Mouse (Mus musculus): ENCODE results near the gene Ier2. TPM values are rescaled to one million over a fixed set of nuclear protein-coding genes. Genes with fewer than 3 reads are reported as not detected.
A peak's percentile ranks its signal among the peaks of the same experiment; 100 is the strongest.

The Ier2 gene
- polyA plus RNA-seq, 1 experiment: 39.5 TPM

DNA sequence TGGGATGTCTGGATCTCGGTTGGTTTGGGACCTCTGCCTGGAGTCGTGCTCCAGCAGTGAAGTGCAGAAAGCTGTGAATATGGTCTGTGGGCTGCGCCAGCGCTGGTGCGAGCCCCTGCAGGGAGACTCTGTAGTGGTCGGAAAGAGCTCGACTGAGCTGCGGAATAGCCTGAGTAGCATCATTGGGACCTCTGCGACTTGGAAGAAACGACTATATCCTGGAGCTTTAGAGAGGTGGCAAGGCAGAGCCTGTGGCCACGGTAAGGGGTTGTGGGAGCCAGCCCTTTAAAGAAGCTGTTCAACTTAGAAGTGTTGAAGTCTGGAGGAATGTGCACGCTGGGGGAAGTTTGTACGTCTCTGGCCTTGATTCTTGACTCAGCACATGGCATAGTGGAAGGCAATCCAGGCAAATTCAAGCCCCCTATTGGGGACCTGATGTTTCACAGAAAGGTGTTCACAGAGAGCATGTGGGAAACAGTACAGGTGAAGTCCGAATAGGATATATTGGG, 2.8 kb upstream of the Ier2 start:
- WGBS: 2% methylated on average over 14 of the region's 14 CpGs

DNA sequence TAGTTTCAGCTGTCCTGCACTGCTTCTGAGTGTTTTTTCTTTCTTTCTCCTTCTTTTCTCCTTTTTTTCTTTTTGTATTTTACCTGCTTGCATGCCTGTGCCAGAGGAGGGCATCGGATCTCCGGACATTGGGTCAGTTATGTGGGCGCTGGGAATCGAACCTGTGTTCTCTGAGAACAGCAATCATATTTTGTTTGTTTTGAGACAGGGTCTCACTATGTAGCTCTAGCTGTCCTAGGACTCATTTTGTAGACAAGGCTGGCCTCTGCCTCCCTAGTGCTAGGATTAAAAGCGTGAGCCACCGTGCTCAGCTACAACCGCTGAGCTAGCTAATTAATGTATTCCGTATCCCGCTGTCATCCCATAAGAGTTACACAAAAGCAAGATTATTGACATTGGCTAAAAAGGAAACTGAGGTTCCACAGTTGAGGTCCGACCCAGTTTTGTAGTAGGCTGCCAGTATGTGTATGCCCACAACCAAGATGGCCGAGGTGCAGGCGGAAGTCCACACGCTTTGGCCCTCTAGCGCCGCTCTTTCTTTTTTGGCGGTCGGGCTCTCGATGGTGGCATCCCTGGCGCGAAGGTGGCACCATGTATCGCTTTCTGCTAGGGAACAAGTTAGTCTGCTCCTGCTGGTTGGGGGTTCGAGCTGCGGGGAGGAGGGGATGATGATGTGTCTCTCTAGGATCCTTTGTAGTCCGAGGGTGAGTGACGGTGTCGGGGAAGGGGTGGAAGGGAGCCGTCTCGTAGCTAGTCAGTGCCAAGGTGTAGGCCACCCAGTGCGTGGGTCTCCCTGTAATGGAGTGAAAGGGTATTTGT, 2.1 kb upstream of the Ier2 start:
- DNase-seq (ENCODE audit: low read depth, low spot score): peak; percentile 76
- WGBS: under 1% methylated on average over 29 of the region's 29 CpGs

More for the DNA sequence above, 2.8 kb upstream of the Ier2 start:
- no peak for DNase-seq (ENCODE audit: low read depth, low spot score)

GRCm38 (mm10) chr8:84663483-84664327, 1.1 kb upstream of the Ier2 start:
- DNase-seq (ENCODE audit: low read depth, low spot score): peak; percentile 90
- WGBS: 1% methylated on average over 43 of the region's 43 CpGs

- WGBS: under 1% methylated on average over 61 of the region's 61 CpGs
- no peak for DNase-seq (ENCODE audit: low read depth, low spot score)
These were observed 586 bp downstream of the Ier2 start for GRCm38 (mm10) chr8:84661961-84662571.

- WGBS: under 1% methylated on average over 24 of the region's 24 CpGs
- peak; percentile 92 for DNase-seq (ENCODE audit: low read depth, low spot score)
These were observed 1.2 kb downstream of the Ier2 start for GRCm38 (mm10) chr8:84661458-84661871.

GRCm38 (mm10) chr8:84660819-84661457, 1.7 kb downstream of the Ier2 start:
- WGBS: 4% methylated on average over 20 of the region's 20 CpGs
- DNase-seq (ENCODE audit: low read depth, low spot score): peak; percentile 78

- 5% methylated on average over 33 of the region's 33 CpGs for WGBS
- no peak for DNase-seq (ENCODE audit: low read depth, low spot score)
These were observed 2.5 kb downstream of the Ier2 start for GRCm38 (mm10) chr8:84659936-84660818.

GRCm38 (mm10) chr8:84658951-84659350, 3.7 kb downstream of the Ier2 start:
- DNase-seq (ENCODE audit: low read depth, low spot score): no peak
- 58% methylated on average over 1 of the region's 1 CpGs for WGBS

DNA sequence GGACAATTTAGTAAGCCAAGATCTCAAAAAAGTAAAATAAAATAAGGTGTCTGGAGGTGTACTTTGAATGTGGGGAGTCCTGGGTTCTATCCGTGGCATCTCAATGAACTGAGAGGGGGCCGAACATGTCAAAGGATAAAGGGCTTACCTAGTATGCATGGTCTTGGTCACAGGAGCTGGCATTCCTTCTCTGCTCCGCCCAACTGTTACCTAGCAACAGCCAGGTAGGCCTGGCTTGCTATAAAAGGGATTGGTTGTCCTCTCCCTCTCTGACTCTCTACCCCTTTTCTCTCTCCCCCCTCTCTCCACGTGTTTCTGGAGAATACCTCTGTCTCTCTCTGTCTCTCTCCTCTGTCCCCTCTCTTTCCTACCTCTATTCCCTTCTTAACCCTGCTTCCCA, 5.0 kb downstream of the Ier2 start:
- whole genome bisulfite sequencing: 30% methylated on average over 4 of the region's 4 CpGs
- DNase-seq (ENCODE audit: low read depth, low spot score): peak; percentile 87

GRCm38 (mm10) chr8:84657203-84657602, 5.4 kb downstream of the Ier2 start:
- DNase-seq (ENCODE audit: low read depth, low spot score): no peak

DNA sequence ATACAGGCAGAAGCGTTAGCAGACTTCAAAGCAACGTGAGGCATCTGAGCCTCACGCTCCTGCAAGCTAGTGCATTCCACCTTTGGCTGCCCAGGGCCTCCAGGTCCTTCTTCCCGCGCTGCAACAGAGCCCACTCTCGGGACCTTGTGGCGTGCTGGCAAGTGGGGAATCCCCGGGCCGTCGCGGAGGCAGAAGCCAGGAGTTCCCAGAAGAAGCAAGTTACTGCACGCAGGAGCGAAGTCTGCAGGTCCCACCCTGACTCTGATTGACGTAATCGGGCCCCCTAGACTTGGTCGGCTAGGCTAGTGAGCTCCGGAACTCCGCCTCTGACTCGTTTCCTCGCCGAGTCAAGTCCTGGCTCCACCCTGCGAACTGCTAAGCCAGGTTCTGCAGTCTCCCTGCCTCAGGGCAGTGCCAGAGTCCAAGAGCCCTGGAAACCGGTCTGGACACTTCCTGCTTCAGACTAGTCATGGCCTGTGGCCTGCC, 6.0 kb downstream of the Ier2 start:
- peak; percentile 90 for DNase-seq (ENCODE audit: low read depth, low spot score)
- WGBS: under 1% methylated on average over 23 of the region's 23 CpGs

- no peak for DNase-seq (ENCODE audit: low read depth, low spot score)
- 5% methylated on average over 10 of the region's 10 CpGs for WGBS
These were observed 6.5 kb downstream of the Ier2 start for GRCm38 (mm10) chr8:84656191-84656525.

DNA sequence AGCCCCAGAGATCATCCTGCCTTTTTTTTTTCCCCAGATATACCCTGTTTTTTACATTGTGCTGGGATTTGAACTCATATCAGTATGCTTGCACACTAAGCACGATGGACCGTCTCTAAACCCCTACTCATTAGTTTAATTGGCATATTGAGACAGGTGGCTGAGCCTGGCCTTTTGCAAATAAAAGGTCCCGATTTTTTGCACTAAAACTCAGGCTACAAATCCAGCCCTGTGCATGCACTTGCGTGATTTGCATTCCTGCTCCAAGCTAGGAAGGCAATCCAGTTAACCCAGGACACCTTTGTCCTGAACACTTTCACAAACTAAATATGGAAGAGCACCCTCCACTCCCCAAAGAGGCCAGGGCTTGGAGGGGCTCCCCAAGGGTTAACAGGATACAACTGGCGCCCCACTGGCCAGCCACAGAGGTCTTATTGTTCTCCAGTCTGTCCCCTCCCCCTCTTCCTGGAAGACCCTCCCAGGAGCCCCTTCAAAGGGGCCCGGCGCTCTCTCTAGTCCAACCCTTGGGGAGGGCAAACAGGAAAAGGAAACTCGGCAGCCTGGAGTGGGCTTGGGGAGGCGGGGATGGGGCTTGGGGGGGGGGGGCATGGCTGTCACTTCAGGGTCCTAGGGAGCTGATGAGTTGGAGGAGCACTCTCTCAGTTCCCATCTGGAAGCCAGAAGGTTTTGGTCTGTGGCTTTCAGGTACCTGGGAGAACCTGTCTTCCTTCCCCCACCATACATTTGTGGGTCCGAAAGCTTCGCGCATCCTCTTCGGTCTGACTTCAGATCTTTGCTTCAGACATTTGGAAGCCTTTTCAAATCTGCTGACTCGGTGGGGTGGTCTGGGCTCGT, 7.1 kb downstream of the Ier2 start:
- 19% methylated on average over 15 of the region's 15 CpGs for WGBS
- DNase-seq (ENCODE audit: low read depth, low spot score): no peak

GRCm38 (mm10) chr8:84654597-84654996, 8.1 kb downstream of the Ier2 start:
- DNase-seq (ENCODE audit: low read depth, low spot score): no peak
- WGBS: 45% methylated on average over 4 of the region's 4 CpGs

DNA sequence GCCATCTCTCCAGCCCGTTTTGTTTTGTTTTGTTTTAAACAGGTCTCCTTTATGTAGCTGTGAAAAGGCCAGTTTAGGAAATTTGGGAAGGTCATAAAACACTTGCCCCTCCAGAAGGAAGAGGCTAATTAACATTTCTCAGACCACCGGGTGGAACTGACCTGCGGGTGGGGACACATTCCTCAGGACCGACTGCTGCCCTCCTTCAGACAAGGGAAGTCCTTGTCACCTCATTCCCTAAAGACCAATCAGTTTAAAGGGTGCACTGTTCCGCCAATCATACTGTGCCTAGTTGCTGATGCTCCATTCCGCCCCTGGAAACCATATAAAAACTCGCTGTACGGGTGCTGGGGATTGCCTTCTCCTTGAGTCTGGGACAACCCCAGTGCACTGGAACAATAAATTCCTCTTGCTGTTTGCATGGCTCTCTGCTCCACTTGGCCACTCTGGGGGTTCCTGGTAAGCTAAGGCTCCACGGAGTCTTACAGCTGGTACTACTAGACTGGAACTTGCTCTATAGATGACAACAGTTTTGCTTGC, 9.5 kb downstream of the Ier2 start:
- WGBS: 44% methylated on average over 9 of the region's 9 CpGs
- DNase-seq (ENCODE audit: low read depth, low spot score): no peak

DNA sequence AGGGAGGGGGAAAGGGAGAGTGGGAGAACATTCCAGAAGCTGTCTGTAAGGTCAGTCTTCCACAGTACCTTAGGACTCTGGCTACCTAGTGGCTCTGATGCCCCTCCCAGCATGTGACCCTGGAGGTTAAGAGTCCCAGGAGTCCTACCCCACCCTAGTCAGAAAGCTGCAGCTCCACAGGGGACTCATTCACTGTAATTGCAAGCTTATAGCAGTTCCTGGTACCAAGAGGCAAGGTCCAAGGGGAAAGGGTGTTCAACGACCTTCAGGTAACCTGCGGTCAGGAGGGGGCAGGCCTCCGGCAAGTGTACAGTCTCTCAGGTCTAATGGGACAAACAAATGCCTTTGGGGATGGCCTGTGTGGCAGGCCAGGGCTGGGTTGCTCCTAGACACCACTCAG, 12.4 kb downstream of the Ier2 start:
- 27% methylated on average over 3 of the region's 3 CpGs for WGBS
- DNase-seq (ENCODE audit: low read depth, low spot score): no peak

- 9% methylated on average over 14 of the region's 14 CpGs for WGBS
- DNase-seq (ENCODE audit: low read depth, low spot score): no peak
These were observed 15.2 kb downstream of the Ier2 start for GRCm38 (mm10) chr8:84647461-84647901.

Measured in large intestine, adult 2 months (tissue).